Mouse (Mus musculus): ENCODE results near the gene Dyrk1a. TPM values are rescaled to one million over a fixed set of nuclear protein-coding genes. Genes with fewer than 3 reads are reported as not detected.
A peak's percentile ranks its signal among the peaks of the same experiment; 100 is the strongest.
"Not testable (repeated sequence)": the region's sequence is repeated elsewhere in the genome, so short reads cannot be mapped to it uniquely, and the experiment has no call there.

Dyrk1a gene
- polyA plus RNA-seq, 1 experiment from 2014 or later: 11.6 TPM

GRCm38 (mm10) chr16:94681760-94682159 is 112.0 kb downstream of the Dyrk1a start:
- Histone ChIP-seq H3K4me3 (replicated peaks) (no peak overlapping the region), H3K9me3 (no peaks in the 10 kb centered on the region), H3K27me3 (no peaks in the 10 kb centered on the region), H3K36me3 (peaks cover 74% of the 10 kb centered on the region), H3K4me2 (no peak overlapping the region), H3K9ac (replicated peaks) (no peak overlapping the region), H3K27ac (no peak overlapping the region), H3K4me1 (replicated peaks) (no peaks in the 10 kb centered on the region; the same call in 1 of the 2 replicates)
- 93% methylated on average over 4 of the region's 4 CpGs for WGBS
- no peak for ATAC-seq (ENCODE audit: insufficient number of reproducible peaks, insufficient read depth, low FRiP score, low TSS enrichment, low read depth)

- Histone ChIP-seq H3K9ac (replicated peaks) (no peak overlapping the region), H3K4me1 (replicated peaks) (no peaks in the 10 kb centered on the region; the same call in 1 of the 2 replicates), H3K36me3 (peaks cover 80% of the 10 kb centered on the region), H3K27ac (no peak overlapping the region), H3K9me3 (no peaks in the 10 kb centered on the region), H3K4me3 (replicated peaks) (no peak overlapping the region), H3K4me2 (no peak overlapping the region), H3K27me3 (no peaks in the 10 kb centered on the region)
- ATAC-seq (ENCODE audit: insufficient number of reproducible peaks, insufficient read depth, low FRiP score, low TSS enrichment, low read depth): no peak
- 91% methylated on average over 4 of the region's 4 CpGs for WGBS
Observed at GRCm38 (mm10) chr16:94683960-94684359, 114.2 kb downstream of the Dyrk1a start.

- Histone ChIP-seq H3K36me3 (peaks cover 67% of the 10 kb centered on the region), H3K27ac (no peak overlapping the region)
Observed at GRCm38 (mm10) chr16:94693687-94694305, 124.0 kb downstream of the Dyrk1a start.

GRCm38 (mm10) chr16:94697553-94697952 is 127.7 kb downstream of the Dyrk1a start:
- Histone ChIP-seq H3K36me3 (peaks cover 33% of the 10 kb centered on the region), H3K9ac (replicated peaks) (no peak overlapping the region), H3K27ac (no peak overlapping the region), H3K9me3 (no peaks in the 10 kb centered on the region), H3K27me3 (no peaks in the 10 kb centered on the region), H3K4me2 (no peak overlapping the region), H3K4me1 (replicated peaks) (no peaks in the 10 kb centered on the region; the same call in 1 of the 2 replicates), H3K4me3 (replicated peaks) (no peak overlapping the region)
- ATAC-seq (ENCODE audit: insufficient number of reproducible peaks, insufficient read depth, low FRiP score, low TSS enrichment, low read depth): no peak
- WGBS: 85% methylated on average over 5 of the region's 5 CpGs

More at GRCm38 (mm10) chr16:94693687-94694305, 124.0 kb downstream of the Dyrk1a start:
- Histone ChIP-seq H3K4me1 (replicated peaks) (no peaks in the 10 kb centered on the region), H3K4me2 (no peak overlapping the region), H3K27me3 (no peaks in the 10 kb centered on the region), H3K9me3 (no peaks in the 10 kb centered on the region), H3K4me3 (replicated peaks) (no peak overlapping the region), H3K9ac (replicated peaks) (no peak overlapping the region)
- no peak for ATAC-seq (ENCODE audit: insufficient number of reproducible peaks, insufficient read depth, low FRiP score, low TSS enrichment, low read depth)
- 57% methylated on average over 4 of the region's 4 CpGs for WGBS

DNA sequence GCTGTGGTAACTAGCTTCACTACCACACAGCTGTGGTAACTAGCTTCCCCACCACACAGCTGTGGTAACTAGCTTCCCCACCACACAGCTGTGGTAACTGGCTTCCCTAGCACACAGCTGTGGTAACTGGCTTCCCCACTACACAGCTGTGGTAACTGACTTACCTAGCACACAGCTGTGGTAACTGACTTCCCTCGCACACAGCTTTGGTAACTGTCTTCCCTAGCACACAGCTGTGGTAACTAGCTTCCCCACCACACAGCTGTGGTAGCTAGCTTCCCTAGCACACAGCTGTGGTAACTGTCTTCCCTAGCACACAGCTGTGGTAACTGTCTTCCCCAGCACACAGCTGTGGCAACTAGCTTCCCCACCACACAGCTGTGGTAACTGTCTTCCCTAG is 128.4 kb downstream of the Dyrk1a start:
- not testable (repeated sequence) for H3K4me3 ChIP-seq (replicated peaks); H3K27me3 ChIP-seq; H3K4me2 ChIP-seq; ATAC-seq (ENCODE audit: insufficient number of reproducible peaks, insufficient read depth, low FRiP score, low TSS enrichment, low read depth); H3K27ac ChIP-seq; H3K9me3 ChIP-seq; H3K9ac ChIP-seq (replicated peaks); H3K4me1 ChIP-seq (replicated peaks)
- WGBS: 69% methylated on average over 1 of the region's 1 CpGs
- H3K36me3 ChIP-seq: peaks cover 26% of the 10 kb centered on the region

DNA sequence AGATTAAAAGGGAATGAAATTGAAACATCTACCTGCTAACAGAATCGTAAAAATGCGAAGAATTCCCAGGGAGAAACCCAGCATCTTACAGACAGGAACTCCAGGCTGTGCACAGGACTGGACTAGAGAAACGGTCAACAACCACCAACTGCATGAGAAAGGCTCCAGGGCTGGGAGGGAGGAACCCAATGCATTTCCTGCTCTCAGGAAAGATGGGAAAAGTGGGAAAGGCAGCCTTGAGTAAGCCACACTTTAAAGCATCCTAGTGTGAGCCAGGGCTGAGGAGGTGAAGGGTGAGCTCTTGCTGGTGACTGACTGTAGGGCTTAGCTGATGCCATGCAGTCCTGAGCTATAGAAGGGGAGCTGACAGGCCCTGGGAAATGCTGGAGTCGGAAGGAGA is 131.3 kb downstream of the Dyrk1a start:
- Histone ChIP-seq H3K4me3 (replicated peaks) (no peak overlapping the region), H3K4me2 (no peak overlapping the region), H3K9ac (replicated peaks) (no peak overlapping the region), H3K36me3 (no peaks in the 10 kb centered on the region), H3K9me3 (no peaks in the 10 kb centered on the region), H3K27ac (no peak overlapping the region), H3K27me3 (no peaks in the 10 kb centered on the region), H3K4me1 (replicated peaks) (no peaks in the 10 kb centered on the region; the same call in 1 of the 2 replicates)
- 76% methylated on average over 4 of the region's 4 CpGs for WGBS
- ATAC-seq (ENCODE audit: insufficient number of reproducible peaks, insufficient read depth, low FRiP score, low TSS enrichment, low read depth): no peak

- H3K36me3 ChIP-seq: no peaks in the 10 kb centered on the region
- no peaks in the 10 kb centered on the region for H3K9me3 ChIP-seq
- H3K4me1 ChIP-seq (replicated peaks): no peaks in the 10 kb centered on the region; the same call in 1 of the 2 replicates
- WGBS: 79% methylated on average over 4 of the region's 4 CpGs
- no peak overlapping the region for H3K4me2 ChIP-seq
- no peaks in the 10 kb centered on the region for H3K27me3 ChIP-seq
- no peak overlapping the region for H3K4me3 ChIP-seq (replicated peaks)
- no peak overlapping the region for H3K27ac ChIP-seq
- no peak overlapping the region for H3K9ac ChIP-seq (replicated peaks)
- ATAC-seq (ENCODE audit: insufficient number of reproducible peaks, insufficient read depth, low FRiP score, low TSS enrichment, low read depth): no peak
Observed at GRCm38 (mm10) chr16:94701971-94702370, 132.2 kb downstream of the Dyrk1a start.

- WGBS: 10% methylated on average over 25 of the region's 25 CpGs
- Histone ChIP-seq H3K4me3 (replicated peaks) (peak overlapping the region; percentile 23), H3K36me3 (no peaks in the 10 kb centered on the region), H3K9ac (replicated peaks) (no peak overlapping the region), H3K4me2 (peak overlapping the region; percentile 52), H3K27me3 (peaks cover 9% of the 10 kb centered on the region; the same call in 1 of the 2 replicates), H3K27ac (no peak overlapping the region), H3K4me1 (replicated peaks) (peaks cover 4% of the 10 kb centered on the region; the same call in 1 of the 2 replicates), H3K9me3 (peaks cover 10% of the 10 kb centered on the region; the same call in 1 of the 2 replicates)
- peak; percentile 66 for ATAC-seq (ENCODE audit: insufficient number of reproducible peaks, insufficient read depth, low FRiP score, low TSS enrichment, low read depth)
Observed at GRCm38 (mm10) chr16:94713480-94714094, 143.8 kb downstream of the Dyrk1a start.

DNA sequence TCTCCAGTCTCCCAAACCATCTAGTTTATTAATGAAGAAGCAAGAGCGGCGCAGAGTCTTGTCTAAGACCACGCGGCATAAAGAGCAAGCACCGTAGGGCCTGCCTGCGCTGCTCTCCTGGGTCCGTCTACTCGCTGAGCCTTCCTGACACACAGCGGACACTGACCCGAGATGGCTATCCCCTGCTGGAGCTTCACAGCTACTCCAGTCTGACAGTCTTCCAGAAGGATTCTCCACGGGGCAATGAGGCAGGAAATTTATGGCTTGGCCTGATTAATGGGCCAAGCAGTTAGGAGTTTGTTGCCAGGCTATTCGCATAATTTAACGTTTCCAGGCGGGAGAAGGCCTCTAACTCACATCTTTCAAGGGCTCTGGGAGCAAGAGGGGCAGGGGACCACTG is 144.7 kb downstream of the Dyrk1a start:
- peaks cover 4% of the 10 kb centered on the region; the same call in 1 of the 2 replicates for H3K4me1 ChIP-seq (replicated peaks)
- no peak overlapping the region for H3K9ac ChIP-seq (replicated peaks)
- H3K27ac ChIP-seq: no peak overlapping the region
- H3K9me3 ChIP-seq: peaks cover 10% of the 10 kb centered on the region; the same call in 1 of the 2 replicates
- H3K27me3 ChIP-seq: peaks cover 9% of the 10 kb centered on the region; the same call in 1 of the 2 replicates
- no peak overlapping the region for H3K4me2 ChIP-seq
- no peaks in the 10 kb centered on the region for H3K36me3 ChIP-seq
- ATAC-seq (ENCODE audit: insufficient number of reproducible peaks, insufficient read depth, low FRiP score, low TSS enrichment, low read depth): no peak
- 48% methylated on average over 14 of the region's 14 CpGs for WGBS
- H3K4me3 ChIP-seq (replicated peaks): no peak overlapping the region

DNA sequence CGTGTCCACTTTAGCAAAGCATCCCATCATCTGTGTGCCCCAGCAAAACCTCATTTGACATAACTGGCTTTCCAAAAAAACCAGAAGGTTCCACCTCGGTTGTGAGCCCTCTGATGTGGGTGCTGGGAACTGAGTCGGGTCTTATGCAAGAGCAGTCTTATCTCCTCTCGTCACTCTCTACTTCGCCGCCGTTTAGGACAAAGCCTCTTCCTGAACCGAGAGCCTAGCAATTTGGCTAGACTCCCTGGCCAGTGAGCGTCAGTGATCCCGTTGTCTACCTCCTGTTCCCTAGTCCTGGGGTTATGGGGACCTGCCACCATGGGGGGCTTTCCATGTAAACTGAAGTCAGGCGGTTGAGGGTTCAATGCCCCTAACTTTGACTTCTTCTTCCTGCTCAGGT is 147.2 kb downstream of the Dyrk1a start:
- no peak overlapping the region for H3K27ac ChIP-seq
- 93% methylated on average over 11 of the region's 11 CpGs for WGBS
- no peaks in the 10 kb centered on the region for H3K36me3 ChIP-seq

GRCm38 (mm10) chr16:94718919-94719318 is 149.1 kb downstream of the Dyrk1a start:
- no peak overlapping the region for H3K27ac ChIP-seq
- WGBS: 44% methylated on average over 4 of the region's 4 CpGs
- no peak for ATAC-seq (ENCODE audit: insufficient number of reproducible peaks, insufficient read depth, low FRiP score, low TSS enrichment, low read depth)
- H3K4me3 ChIP-seq (replicated peaks): no peak overlapping the region
- peaks cover 12% of the 10 kb centered on the region; the same call in 1 of the 2 replicates for H3K27me3 ChIP-seq
- no peaks in the 10 kb centered on the region for H3K36me3 ChIP-seq
- H3K9me3 ChIP-seq: peaks cover 10% of the 10 kb centered on the region; the same call in 1 of the 2 replicates
- peaks cover 4% of the 10 kb centered on the region; the same call in 1 of the 2 replicates for H3K4me1 ChIP-seq (replicated peaks)
- no peak overlapping the region for H3K4me2 ChIP-seq
- no peak overlapping the region for H3K9ac ChIP-seq (replicated peaks)

More for the DNA sequence above, 147.2 kb downstream of the Dyrk1a start:
- ATAC-seq (ENCODE audit: insufficient number of reproducible peaks, insufficient read depth, low FRiP score, low TSS enrichment, low read depth): no peak
- Histone ChIP-seq H3K9me3 (peaks cover 10% of the 10 kb centered on the region; the same call in 1 of the 2 replicates), H3K27me3 (peaks cover 9% of the 10 kb centered on the region; the same call in 1 of the 2 replicates), H3K4me3 (replicated peaks) (no peak overlapping the region), H3K4me2 (no peak overlapping the region), H3K4me1 (replicated peaks) (peaks cover 4% of the 10 kb centered on the region; the same call in 1 of the 2 replicates), H3K9ac (replicated peaks) (no peak overlapping the region)

Measured in limb, embryonic 12.5 days (tissue).